Mouse (Mus musculus) liver, adult (tissue): ENCODE results near the gene Mafk.

Source experiments
- GATA4 ChIP-seq: IDR thresholded peaks from 2 replicates; pipeline ENCODE4 v1.6.1; 2014; ENCODE audit warnings: mild to moderate bottlenecking, low read length; ENCODE audit not compliant: insufficient replicate concordance

The Mafk gene

GRCm38 (mm10) chr5:139804573-139805111 lies 13.3 kb downstream of the Mafk start:
- no peak for TF ChIP-seq GATA4

DNA sequence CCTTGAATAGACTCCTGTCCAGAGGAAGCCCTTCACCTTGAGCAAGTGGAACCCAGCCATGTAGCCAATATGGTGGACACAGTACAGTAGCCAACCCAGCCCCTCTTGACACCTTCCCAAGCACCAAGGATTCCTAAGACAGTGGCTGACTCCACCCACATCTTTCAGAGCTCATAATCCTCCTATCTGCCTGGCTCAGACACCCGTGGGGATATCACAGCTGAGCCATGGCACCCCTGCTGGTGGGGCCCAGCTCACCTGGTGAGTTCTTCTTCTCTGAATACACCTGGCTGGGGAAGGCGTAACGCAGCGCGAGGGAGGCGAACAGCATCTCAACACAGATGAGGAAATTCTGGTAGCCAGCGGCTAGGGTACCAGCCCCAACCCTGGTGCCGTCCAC lies 14.6 kb downstream of the Mafk start:
- no peak for TF ChIP-seq GATA4

- no peak for TF ChIP-seq GATA4
These were observed 18.1 kb downstream of the Mafk start for GRCm38 (mm10) chr5:139809397-139809796.

DNA sequence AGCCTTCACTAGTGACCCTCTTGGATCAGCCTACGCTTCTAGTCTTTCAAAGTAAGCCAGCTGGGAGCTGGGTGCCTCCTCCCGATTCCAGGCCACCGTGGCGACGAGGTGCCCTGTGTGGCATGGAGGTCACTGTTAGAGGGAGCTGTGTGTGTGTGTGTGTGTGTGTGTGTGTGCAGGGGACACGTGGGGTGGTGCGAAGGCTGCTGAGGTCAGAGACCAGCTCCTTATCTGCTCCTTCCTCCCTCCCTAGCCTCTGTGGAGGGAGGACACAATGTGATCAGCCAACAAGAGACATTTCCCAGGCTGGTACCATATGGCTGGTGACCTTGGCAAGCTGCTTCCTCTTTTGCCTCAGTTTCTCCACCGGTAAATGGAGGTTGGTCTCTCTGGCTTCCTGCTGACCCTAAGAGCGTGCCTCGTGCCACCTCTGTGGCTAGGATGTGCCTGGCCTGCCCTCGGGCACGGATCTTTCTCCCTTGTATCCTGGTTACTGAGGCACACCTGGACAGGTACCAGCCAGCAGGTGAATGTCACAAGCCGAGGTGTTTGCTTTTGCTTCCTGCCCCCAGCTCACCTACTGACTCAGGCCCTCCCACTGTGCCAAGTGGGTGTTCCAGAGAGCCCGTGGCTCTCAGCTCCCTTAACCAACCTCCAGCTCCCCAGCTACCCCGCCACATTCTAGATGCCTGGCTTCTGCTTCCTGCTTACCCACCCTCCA lies 20.5 kb downstream of the Mafk start:
- no peak for TF ChIP-seq GATA4

DNA sequence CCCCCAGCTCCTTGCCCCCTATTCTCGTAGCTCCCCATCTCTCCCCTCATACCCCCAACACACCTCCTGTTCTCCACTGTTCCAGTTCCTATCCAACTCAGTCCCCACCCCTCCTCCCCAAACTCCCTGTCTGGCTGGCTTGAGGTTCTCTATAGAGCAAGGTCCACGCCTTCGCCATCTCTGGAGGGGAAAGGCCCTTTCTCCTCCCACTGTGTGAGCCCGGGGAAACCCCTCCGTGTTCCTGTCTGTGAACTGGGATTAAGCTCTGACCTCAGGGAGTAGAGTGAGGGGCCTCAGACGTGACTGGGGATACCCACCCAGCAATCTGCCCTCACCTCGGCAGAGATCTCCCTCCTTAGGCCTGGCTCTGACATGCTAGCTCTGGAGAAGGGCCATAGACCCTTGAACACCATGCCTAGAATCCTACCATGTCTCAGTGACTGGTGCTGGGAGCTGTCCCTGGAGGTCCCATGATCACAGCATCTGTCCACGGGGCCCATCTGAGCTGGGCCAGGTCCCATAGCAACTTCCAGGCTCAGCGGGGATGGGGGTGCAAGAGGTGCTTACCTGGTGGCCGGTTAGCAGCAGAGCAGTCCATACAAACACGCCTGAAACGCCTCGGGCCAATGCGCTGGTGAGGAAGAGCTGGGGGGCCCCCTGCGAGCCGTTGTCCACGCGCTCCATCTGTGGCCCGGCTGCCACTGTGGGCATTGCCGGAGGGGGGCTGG lies 21.2 kb downstream of the Mafk start:
- TF ChIP-seq GATA4 = no peak

GRCm38 (mm10) chr5:139813126-139813490 lies 21.8 kb downstream of the Mafk start:
- TF ChIP-seq GATA4 = no peak

DNA sequence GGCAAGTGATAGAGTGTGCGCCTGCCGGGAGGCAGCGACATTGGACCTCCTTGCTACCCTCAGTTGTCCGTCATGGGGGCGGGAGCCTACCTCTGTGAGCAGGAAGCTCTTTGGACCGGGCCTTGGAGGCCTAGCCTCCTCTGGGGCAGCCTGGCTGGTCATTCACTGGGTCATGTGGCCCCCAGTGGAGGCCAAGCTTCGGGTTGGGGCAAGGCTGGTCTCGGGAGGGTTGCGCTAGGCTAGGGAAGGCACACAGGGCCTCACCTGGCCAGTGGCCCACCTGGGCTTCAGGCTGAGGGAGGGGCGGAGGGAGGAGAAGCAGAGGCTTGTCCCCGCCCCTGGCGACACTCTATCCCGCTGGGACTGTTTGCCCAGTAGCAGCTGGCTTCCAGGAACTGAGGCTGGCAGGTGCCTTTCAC lies 22.7 kb downstream of the Mafk start:
- TF ChIP-seq GATA4 = no peak

DNA sequence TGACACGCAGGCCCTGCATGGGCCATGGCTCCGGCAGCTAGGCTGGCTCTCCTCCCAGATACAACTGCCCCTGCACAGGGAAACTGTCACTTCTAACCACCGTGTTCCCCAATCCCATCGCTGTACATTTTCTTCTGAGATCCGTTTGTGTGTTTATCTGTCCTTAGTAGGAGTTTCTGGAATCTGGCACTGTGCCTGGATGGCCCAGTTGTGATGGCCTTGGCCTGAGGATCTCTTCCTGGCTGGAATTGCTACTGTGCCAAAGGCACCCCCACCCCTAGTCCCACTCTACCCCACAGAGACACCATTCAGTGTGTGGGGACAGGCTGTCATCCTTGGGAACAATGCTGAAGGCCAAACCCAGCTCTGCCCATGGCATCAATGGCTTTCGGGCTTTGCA lies 24.7 kb downstream of the Mafk start:
- no peak for TF ChIP-seq GATA4

DNA sequence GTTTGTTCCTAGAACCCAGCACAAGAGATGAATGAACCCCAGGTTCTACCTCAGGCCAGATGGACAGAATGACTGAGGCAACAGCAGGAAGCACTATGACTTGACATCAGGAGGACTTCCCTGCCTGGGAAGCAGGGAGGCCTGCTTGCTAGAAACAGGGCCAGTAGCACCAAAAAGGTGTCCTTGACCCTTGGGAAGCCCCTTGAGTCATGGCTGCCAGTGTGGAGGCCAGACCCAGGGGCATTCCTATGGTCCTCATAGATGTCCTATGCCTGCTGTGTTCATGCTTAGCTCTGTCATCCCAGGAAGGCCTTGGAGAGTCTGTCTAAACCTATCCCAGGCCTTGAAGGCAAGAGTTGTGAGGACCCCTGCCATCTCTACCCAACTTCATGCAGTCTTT lies 25.1 kb downstream of the Mafk start:
- no peak for TF ChIP-seq GATA4

- TF ChIP-seq GATA4 = no peak
These were observed 26.0 kb downstream of the Mafk start for GRCm38 (mm10) chr5:139817292-139817691.

DNA sequence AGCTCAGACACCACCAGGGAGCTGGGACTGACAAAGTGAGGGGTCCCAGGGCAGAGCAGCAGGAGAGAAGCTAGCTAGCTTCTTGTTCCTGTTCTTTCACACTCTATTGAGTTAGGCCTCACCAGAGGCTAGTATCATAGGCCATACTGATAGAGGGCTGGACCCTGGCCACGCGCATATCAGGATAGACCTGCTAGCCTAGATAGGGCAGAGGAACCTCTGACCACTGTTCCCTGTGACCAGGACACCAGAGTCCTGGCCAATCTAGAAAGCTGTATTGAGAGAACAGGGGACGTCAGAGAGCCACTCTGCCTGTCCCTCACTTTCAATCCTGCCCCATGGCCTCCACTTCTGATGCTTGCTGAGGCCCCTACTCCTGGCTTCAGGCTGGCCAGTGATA lies 26.7 kb downstream of the Mafk start:
- TF ChIP-seq GATA4 = no peak

GRCm38 (mm10) chr5:139818801-139819200 lies 27.5 kb downstream of the Mafk start:
- TF ChIP-seq GATA4 = no peak

DNA sequence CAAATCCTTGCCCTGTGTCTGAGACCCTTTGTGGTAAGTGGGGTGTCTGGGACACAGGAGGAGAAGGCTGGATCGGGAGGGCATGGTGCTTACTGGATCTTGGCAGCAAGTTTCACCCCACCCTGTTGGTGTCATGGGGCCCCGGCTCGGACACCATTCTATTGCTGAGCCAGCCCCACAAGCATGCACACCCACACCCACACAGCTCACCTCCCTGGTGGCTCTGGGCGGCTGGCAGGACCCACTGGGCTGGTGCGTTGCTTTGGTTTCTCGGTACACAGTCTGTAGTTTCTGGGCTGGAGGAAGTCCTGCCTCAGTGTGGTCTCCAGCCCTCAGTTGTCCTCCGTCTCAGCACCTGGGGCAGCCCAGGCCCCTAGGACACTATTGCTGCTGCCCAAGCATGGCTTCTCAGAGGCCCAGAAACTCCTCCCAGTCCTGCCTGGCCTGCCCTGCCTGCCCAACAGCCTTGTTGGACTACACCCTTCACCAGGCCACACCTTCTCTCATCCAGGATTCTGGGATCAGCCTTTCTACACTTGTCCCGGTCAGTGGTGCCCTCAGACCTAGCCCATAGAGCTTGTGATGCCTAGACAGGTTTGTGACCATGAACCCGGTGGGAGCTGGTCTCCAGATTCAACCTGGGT lies 28.3 kb downstream of the Mafk start, which contains the start of gene Tmem184a:
Gene Tmem184a (minus strand): TSS at position 380 of the 644 bp plus-strand sequence.
- no peak for TF ChIP-seq GATA4

DNA sequence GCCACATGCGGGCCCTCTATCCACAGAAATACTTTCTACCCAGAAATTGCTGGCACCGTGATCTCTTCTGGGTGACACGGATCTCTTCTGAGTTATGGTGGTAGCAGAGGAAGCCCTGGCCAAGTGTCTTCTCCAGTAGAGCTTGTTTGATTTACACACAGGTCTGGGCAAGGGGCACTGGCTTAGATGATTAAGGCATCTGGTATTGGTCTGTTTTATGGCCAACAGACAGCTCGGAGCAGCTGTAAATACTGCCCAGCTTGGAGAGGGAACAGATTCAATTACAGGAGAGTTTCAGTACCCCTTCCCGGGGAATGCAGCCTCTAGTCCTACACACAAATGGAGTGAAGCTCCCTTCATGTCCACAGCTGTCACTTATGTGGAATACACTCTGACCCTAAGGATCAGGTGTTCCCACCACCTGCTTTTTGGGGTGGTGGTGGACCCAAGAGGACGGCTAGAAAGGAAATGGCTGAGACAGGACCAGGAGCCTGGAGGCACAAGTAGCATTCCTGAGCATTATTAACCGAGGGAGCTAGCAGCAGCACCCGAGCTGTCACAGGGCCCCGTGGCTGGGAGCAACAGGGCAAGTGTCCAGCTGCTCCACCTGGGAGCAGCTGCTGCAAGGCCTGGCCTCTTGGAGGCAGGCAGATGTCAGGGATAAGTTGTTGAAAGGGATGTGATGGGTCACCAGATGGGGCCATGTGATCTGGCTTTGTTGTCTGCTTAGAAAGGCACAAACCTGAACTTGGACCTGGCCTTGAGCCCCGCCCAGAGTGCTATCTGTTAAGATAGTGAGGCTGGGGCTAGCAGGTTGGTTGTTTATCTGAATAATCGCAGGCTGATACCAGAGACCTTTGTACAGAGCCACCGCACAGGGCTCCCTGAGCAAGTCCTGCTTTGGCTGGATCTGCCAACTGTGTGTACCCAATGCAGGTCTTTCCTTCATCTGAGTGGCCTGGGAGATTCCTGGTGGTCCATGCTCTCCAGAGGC lies 30.4 kb downstream of the Mafk start:
- TF ChIP-seq GATA4 = peak; percentile 94

- no peak for TF ChIP-seq GATA4
These were observed 33.2 kb downstream of the Mafk start for GRCm38 (mm10) chr5:139824531-139824930.
